Mouse (Mus musculus): ENCODE measurements around the gene Eln. TPM values are rescaled to one million over a fixed set of nuclear protein-coding genes. Genes with fewer than 3 reads are reported as not detected.

Gene Eln
- total RNA-seq, 4 experiments from 2014 or later, result 10.1 to 14.5 (median 13.5) TPM

DNA sequence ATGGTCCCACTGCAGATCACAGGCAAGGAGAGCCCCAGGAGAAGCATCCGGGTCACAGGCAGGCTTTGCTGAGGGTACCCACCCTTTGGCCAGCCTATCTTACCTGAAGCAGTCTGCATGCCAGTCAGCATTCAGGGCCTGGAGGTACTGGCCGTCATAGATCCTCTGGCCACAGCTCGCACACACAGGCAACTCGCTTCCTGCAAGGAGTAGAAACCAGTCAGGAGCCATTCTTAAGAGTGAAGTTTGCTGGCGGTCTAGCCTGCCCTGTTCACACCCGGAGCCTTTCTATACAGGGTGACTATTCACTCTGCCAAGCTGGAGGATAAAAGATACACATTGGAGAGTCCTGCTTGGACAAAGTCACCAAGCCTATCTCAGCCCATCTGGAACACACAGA, 60.6 kb downstream of the Eln start:
- DNase-seq (ENCODE audit: low spot score in 2 of 2), result no peak

DNA sequence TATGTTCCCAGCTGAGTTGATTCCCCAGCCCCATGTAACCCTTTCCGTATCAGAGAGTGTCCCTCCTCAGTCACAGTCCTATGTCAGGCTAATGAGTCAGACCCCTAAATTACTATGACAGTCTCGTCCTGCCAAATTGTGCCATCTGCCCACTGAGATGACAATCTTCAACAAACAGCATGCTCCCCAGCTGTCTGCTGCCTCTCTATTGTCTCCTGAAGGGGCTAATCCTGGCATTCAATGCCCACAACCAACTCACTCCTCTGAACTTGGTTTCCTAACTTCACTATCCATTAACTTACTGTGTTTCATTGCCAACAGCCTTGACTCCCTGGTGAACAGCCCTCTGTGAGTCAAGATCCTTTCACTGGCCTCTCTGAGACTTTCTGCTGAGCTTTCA, 62.7 kb downstream of the Eln start:
- peak in 1 of 2 experiments; percentile 39 for DNase-seq (ENCODE audit: low spot score in 2 of 2)

- DNase-seq (ENCODE audit: low spot score in 2 of 2), result no peak
Observed at GRCm38 (mm10) chr5:134683813-134684212, 63.3 kb downstream of the Eln start.

DNA sequence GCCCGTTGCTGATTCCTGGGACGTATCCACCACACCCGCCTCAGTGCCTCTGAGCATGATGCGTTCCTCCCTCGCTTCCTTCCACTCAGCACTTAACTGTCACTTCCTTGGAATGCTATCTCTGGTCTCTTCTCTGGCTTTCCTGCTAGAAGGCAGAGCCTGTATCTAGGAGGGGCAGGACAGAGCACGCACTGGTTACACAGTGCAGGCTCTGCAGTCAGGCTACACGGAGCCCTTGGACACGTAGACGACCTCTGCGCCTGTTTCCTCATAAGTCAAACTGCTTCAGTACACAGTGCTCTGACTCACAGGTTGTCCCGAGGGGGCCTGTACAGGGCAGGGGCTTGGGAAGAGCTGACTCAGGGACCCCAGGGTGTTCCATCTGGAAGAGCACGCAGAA, 66.9 kb downstream of the Eln start:
- DNase-seq (ENCODE audit: low spot score in 2 of 2), result no peak

DNA sequence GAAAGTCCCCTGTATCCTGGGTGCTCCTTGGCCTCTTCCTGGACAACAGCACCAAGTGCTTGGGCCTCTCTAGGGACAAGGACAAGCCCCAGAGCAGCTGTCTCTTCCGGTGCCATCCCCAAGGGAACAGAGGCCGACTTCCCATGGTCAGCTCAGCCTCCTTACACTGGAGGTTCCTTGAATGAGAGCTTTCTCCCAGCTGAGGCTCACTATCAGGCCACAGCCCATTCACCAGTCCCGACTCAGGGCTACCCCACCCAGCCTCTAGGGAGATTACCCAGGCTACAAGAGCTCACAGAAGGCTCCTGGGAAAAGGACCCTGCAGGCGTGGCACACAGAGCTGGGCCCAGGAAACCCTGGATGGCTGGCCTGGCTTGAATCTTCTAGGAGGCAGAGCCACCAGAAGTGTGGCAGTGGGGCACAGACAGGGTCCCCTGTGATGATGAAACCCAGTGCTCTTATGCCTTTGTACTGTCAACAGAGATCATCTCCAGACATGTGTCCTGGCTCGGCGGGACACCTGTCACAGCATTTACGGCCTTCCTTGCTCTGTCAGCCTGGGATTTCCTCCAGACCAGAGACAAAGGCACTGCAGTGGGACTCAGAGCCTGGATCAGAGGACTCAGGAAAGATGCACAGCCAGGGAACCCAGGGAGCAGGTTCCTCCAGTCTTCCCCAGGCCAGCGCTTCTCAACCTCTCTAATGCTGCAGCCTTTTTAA, 68.1 kb downstream of the Eln start:
- DNase-seq (ENCODE audit: low spot score in 2 of 2), result no peak

- no peak for DNase-seq (ENCODE audit: low spot score in 2 of 2)
Observed at GRCm38 (mm10) chr5:134678031-134678430, 69.1 kb downstream of the Eln start.

GRCm38 (mm10) chr5:134677491-134677890, 69.6 kb downstream of the Eln start:
- no peak for DNase-seq (ENCODE audit: low spot score in 2 of 2)

DNA sequence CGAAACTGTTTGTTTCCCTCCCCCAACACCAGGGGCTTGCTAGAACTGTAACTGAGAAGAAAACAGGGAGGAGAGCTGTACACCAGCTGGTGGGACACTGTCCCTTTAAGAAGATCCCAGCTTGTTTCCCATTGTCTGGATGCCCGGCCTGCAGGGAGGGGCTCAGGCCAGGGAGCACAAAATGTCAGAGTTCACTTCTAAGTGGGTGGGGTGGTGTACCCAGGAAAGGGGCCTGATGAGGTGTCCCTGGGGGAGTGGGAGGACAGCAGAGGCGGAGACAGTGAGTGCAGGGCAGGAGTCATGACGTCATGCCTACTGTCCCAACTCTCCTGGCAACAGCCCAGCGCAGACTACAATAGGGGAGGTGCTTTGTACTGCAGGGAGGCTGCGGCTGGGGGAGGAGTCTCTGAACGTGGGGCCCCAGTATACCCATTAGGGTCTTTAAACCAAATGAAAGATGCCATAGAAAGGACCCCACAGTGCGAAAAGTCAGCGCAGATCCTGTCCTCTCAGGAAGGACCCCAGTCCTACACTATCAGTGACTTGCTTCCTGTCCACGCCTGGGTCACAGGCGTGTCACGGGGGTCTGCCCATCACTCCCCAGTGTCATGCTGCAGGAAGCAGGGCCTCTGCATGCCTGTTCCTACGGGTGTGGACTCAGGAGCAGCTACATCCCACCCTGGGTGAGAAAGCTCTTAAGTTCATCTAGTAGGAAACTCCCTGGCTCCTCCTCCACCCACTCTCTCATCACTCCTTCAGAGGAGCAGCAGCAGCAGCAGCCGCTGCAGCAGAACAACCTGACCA, 71.0 kb downstream of the Eln start:
- peak; percentile 50 for DNase-seq (ENCODE audit: low spot score in 2 of 2)

- DNase-seq (ENCODE audit: low spot score in 2 of 2), result no peak
Observed at GRCm38 (mm10) chr5:134674977-134675376, 72.1 kb downstream of the Eln start.

- no peak for DNase-seq (ENCODE audit: low spot score in 2 of 2)
Observed at GRCm38 (mm10) chr5:134672611-134673010, 74.5 kb downstream of the Eln start.

- DNase-seq (ENCODE audit: low spot score in 2 of 2), result no peak
Observed at GRCm38 (mm10) chr5:134672198-134672516, 75.0 kb downstream of the Eln start.

- DNase-seq (ENCODE audit: low spot score in 2 of 2), result no peak
Observed at GRCm38 (mm10) chr5:134671335-134672197, 75.6 kb downstream of the Eln start.

- DNase-seq (ENCODE audit: low spot score in 2 of 2), result no peak
Observed at GRCm38 (mm10) chr5:134669001-134669708, 78.0 kb downstream of the Eln start.

- no peak for DNase-seq (ENCODE audit: low spot score in 2 of 2)
Observed at GRCm38 (mm10) chr5:134668495-134668894, 78.6 kb downstream of the Eln start.

- DNase-seq (ENCODE audit: low spot score in 2 of 2), result no peak
Observed at GRCm38 (mm10) chr5:134656708-134657107, 90.4 kb downstream of the Eln start.

Other genes starting within 250 kb of the Eln start
- gene Clip2, start 194.9 kb downstream of the Eln start, total RNA-seq (2022), result 100 to 1,000 TPM in 2 of 4 experiments, 10 to 100 TPM in 2; 92.3 to 109 (median 102) TPM
- gene Syna, start 187.2 kb downstream of the Eln start, total RNA-seq (2022), result 1 to 10 TPM; 3.3 to 4.4 (median 3.7) TPM
- gene Rfc2, start 166.0 kb downstream of the Eln start, total RNA-seq (2022), result 10 to 100 TPM; 50.2 to 60.7 (median 55.7) TPM
- 10 to 100 TPM in 2 of 4 experiments, 1 to 10 TPM in 2; 3.2 to 20.7 (median 11.6) TPM for gene Lat2, start 132.3 kb downstream of the Eln start, total RNA-seq (2022)
- gene Eif4h, start 107.8 kb downstream of the Eln start, total RNA-seq (2022), result 100 to 1,000 TPM; 278 to 306 (median 300) TPM
- 10 to 100 TPM; 43.7 to 45.3 (median 44.5) TPM for gene Limk1, start 58.7 kb downstream of the Eln start, total RNA-seq (2022)
- not detected for gene Tmem270, start 159.4 kb upstream of the Eln start, total RNA-seq (2022)
- gene Cldn13, start 168.2 kb upstream of the Eln start, total RNA-seq (2022), result not detected
- 10 to 100 TPM in 2 of 4 experiments, 1 to 10 TPM in 2; 8.0 to 13.5 (median 10.8) TPM for gene Mettl27, start 185.0 kb upstream of the Eln start, total RNA-seq (2022)
- not detected for gene Cldn4, start 199.6 kb upstream of the Eln start, total RNA-seq (2022)
- under 1 TPM; 0.61 to 0.87 (median 0.81) TPM for gene Cldn3, start 238.9 kb upstream of the Eln start, total RNA-seq (2022)